Mouse (Mus musculus): Measurements from ENCODE around the gene Trim47. TPM values are rescaled to one million over a fixed set of nuclear protein-coding genes. Genes with fewer than 3 reads are reported as not detected.

Trim47 gene
- polyA plus RNA-seq, 1 experiment from 2014 or later: 13.1 TPM

DNA sequence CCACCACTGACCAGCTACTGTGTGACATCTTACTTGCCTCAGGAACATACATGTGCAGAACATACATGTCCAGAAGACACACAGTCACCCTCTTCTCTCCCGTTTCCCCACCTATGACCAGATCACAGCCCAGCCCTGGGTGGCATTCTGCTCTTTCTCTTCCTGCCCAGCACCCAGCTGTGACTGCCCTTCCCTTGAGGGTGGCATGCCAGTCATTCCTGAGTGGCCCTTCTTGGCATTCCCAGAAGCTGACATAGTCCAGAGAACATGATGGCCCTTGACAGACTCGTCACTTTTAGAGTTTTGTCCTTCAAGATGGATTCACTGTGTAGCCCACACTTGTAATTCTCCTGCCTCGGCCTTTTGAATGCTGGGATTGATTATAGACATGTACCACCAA, 54.4 kb downstream of the Trim47 start:
- ATAC-seq (replicated peaks; ENCODE audit: low FRiP score, low TSS enrichment, low read depth) (no peak), DNase-seq (ENCODE audit: low spot score) (no peak)
- H3K27me3 ChIP-seq (replicated peaks; ENCODE audit: control insufficient read depth, insufficient read depth, low read length): no peaks in the 10 kb centered on the region
- no peak overlapping the region for H3K4me2 ChIP-seq (ENCODE audit: low read length)
- H3K36me3 ChIP-seq (ENCODE audit: control insufficient read depth, insufficient read depth, low read length): no peaks in the 10 kb centered on the region
- no peak overlapping the region for H3K27ac ChIP-seq (ENCODE audit: low read depth)
- H3K9ac ChIP-seq (ENCODE audit: low read length): no peak overlapping the region
- no peaks in the 10 kb centered on the region for H3K9me3 ChIP-seq (ENCODE audit: control insufficient read depth, low read length)
- H3K4me1 ChIP-seq (replicated peaks; ENCODE audit: control insufficient read depth, insufficient read depth, low read length): 0 out of 2 replicates have a peak, but pooled peaks cover 4% of the 10 kb centered on the region
- WGBS: 70% methylated on average over 3 of the region's 3 CpGs
- H3K4me3 ChIP-seq (ENCODE audit: low read depth, low read length): no peak overlapping the region

DNA sequence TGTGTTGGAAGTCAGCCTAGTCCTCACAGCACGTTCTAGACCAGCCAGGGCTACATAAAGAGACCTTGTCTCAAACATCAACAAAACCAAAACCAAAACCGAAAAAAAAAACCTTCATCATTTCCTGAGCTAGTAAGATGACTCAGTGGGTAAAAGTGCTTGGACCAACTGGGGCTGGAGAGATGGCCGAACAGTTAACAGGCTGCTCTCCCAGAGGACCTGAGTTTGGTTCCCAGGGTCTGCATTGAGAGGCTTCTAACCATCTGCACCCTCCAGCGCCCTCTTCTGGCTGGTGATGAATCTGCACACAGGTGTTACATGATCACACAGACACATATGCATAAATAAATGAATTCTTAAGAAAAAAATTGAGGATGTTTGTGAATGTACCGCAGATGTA, 55.5 kb downstream of the Trim47 start:
- H3K4me1 ChIP-seq (replicated peaks; ENCODE audit: control insufficient read depth, insufficient read depth, low read length): no peaks in the 10 kb centered on the region
- WGBS: 69% methylated on average over 5 of the region's 5 CpGs
- H3K4me2 ChIP-seq (ENCODE audit: low read length): no peak overlapping the region
- H3K36me3 ChIP-seq (ENCODE audit: control insufficient read depth, insufficient read depth, low read length): no peaks in the 10 kb centered on the region
- no peak overlapping the region for H3K4me3 ChIP-seq (ENCODE audit: low read depth, low read length)
- H3K27ac ChIP-seq (ENCODE audit: low read depth): no peak overlapping the region
- no peak overlapping the region for H3K9ac ChIP-seq (ENCODE audit: low read length)
- no peaks in the 10 kb centered on the region for H3K27me3 ChIP-seq (replicated peaks; ENCODE audit: control insufficient read depth, insufficient read depth, low read length)
- H3K9me3 ChIP-seq (ENCODE audit: control insufficient read depth, low read length): no peaks in the 10 kb centered on the region
- ATAC-seq (replicated peaks; ENCODE audit: low FRiP score, low TSS enrichment, low read depth) (no peak), DNase-seq (ENCODE audit: low spot score) (no peak)

DNA sequence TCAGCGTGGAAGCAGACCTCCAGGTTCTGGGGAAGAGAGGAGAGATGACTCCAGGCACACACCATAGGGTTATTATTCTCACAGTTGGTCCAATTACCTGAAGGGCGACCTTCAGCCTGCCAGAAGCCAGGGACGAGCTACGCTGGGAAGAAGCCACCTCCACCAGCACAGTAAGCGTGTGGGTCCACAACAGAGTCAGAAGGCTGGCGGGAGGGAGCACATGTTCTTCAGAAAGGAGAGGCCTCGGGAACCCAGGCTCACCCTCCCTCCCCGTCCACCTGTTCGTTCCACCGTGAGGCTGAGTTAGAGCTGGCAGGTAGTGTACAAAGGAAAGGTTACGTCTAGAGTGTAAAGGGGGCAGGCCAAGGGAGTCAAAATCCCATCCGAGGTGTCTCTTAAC, 61.7 kb downstream of the Trim47 start:
- WGBS: 81% methylated on average over 12 of the region's 12 CpGs
- H3K4me3 ChIP-seq (ENCODE audit: low read depth, low read length): no peak overlapping the region
- H3K9me3 ChIP-seq (ENCODE audit: control insufficient read depth, low read length): no peaks in the 10 kb centered on the region
- no peak overlapping the region for H3K27ac ChIP-seq (ENCODE audit: low read depth)
- no peaks in the 10 kb centered on the region for H3K27me3 ChIP-seq (replicated peaks; ENCODE audit: control insufficient read depth, insufficient read depth, low read length)
- no peak for ATAC-seq (replicated peaks; ENCODE audit: low FRiP score, low TSS enrichment, low read depth)
- DNase-seq (ENCODE audit: low spot score): no peak
- peaks cover 17% of the 10 kb centered on the region for H3K36me3 ChIP-seq (ENCODE audit: control insufficient read depth, insufficient read depth, low read length)
- no peak overlapping the region for H3K9ac ChIP-seq (ENCODE audit: low read length)
- H3K4me1 ChIP-seq (replicated peaks; ENCODE audit: control insufficient read depth, insufficient read depth, low read length): no peaks in the 10 kb centered on the region
- H3K4me2 ChIP-seq (ENCODE audit: low read length): no peak overlapping the region

DNA sequence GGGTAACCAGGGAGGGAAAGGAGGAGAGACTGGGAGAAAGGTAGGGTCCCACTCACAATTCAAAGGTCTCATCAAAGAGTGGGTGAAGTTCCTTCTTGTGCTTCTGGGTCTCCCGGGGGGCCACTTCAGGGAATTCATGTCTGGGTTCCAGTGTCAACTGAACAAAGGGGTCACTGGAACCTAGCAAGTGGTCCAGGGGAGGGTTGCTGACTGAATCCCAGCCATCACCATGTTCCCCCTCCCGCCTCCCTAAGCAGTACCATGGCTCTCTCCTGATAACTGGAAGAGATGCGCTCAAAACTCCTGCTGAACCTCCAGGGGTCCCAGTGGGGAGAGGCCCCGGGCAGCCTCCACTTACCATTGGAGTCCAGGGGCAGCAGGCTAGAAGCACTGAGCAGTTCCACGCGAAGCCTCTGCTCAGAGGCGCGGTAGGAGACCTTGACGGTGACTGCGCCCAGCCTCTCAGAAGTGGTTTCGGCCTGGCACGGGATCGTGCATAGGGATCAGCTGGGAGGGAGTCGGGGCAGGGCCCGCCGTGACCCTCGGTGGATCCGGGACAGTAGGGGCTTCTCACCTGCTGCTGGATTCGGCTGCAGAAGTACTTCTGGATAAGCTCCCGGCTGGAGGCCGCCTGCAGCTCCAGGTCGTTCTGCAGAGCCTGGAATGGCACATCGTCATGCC, 62.7 kb downstream of the Trim47 start:
- H3K9me3 ChIP-seq (ENCODE audit: control insufficient read depth, low read length): no peaks in the 10 kb centered on the region
- no peaks in the 10 kb centered on the region for H3K27me3 ChIP-seq (replicated peaks; ENCODE audit: control insufficient read depth, insufficient read depth, low read length)
- no peak overlapping the region for H3K4me2 ChIP-seq (ENCODE audit: low read length)
- no peaks in the 10 kb centered on the region for H3K4me1 ChIP-seq (replicated peaks; ENCODE audit: control insufficient read depth, insufficient read depth, low read length)
- no peak for ATAC-seq (replicated peaks; ENCODE audit: low FRiP score, low TSS enrichment, low read depth)
- H3K9ac ChIP-seq (ENCODE audit: low read length): no peak overlapping the region
- H3K36me3 ChIP-seq (ENCODE audit: control insufficient read depth, insufficient read depth, low read length): peaks cover 27% of the 10 kb centered on the region
- 64% methylated on average over 23 of the region's 23 CpGs for WGBS
- DNase-seq (ENCODE audit: low spot score): no peak
- no peak overlapping the region for H3K27ac ChIP-seq (ENCODE audit: low read depth)
- H3K4me3 ChIP-seq (ENCODE audit: low read depth, low read length): no peak overlapping the region

- Histone ChIP-seq H3K4me3 (ENCODE audit: low read depth, low read length) (no peak overlapping the region), H3K9ac (ENCODE audit: low read length) (no peak overlapping the region), H3K27ac (ENCODE audit: low read depth) (no peak overlapping the region), H3K36me3 (ENCODE audit: control insufficient read depth, insufficient read depth, low read length) (peaks cover 35% of the 10 kb centered on the region), H3K9me3 (ENCODE audit: control insufficient read depth, low read length) (no peaks in the 10 kb centered on the region), H3K27me3 (replicated peaks; ENCODE audit: control insufficient read depth, insufficient read depth, low read length) (no peaks in the 10 kb centered on the region), H3K4me2 (ENCODE audit: low read length) (no peak overlapping the region), H3K4me1 (replicated peaks; ENCODE audit: control insufficient read depth, insufficient read depth, low read length) (no peaks in the 10 kb centered on the region)
- ATAC-seq (replicated peaks; ENCODE audit: low FRiP score, low TSS enrichment, low read depth) (no peak), DNase-seq (ENCODE audit: low spot score) (no peak)
- WGBS: 69% methylated on average over 13 of the region's 13 CpGs
These were observed 63.4 kb downstream of the Trim47 start for GRCm38 (mm10) chr11:116063562-116063961.

DNA sequence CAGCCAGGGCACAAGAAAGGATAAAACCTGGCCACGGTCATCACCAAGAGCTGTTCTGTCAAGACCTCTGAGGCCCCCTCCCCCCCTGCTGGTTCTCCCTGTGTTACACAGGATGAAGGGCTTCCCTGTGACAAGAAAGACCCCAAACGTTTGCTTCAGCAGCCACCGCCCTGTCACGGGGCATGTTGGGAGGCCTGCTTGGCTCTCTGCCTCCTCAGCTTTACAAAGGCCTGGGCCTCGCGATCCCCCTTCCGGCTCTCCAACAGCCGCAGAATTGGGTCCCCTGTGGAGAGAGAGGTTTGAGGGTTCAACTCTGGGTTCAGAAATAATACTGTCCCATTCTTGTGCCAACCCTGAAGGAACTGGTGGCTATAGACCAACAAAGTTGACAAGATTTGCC, 64.5 kb downstream of the Trim47 start:
- Histone ChIP-seq H3K4me2 (ENCODE audit: low read length) (no peak overlapping the region), H3K4me3 (ENCODE audit: low read depth, low read length) (no peak overlapping the region), H3K4me1 (replicated peaks; ENCODE audit: control insufficient read depth, insufficient read depth, low read length) (no peaks in the 10 kb centered on the region), H3K36me3 (ENCODE audit: control insufficient read depth, insufficient read depth, low read length) (peaks cover 45% of the 10 kb centered on the region), H3K27ac (ENCODE audit: low read depth) (no peak overlapping the region), H3K9me3 (ENCODE audit: control insufficient read depth, low read length) (no peaks in the 10 kb centered on the region), H3K27me3 (replicated peaks; ENCODE audit: control insufficient read depth, insufficient read depth, low read length) (no peaks in the 10 kb centered on the region), H3K9ac (ENCODE audit: low read length) (no peak overlapping the region)
- no peak for DNase-seq (ENCODE audit: low spot score)
- no peak for ATAC-seq (replicated peaks; ENCODE audit: low FRiP score, low TSS enrichment, low read depth)
- 73% methylated on average over 8 of the region's 8 CpGs for WGBS

- Histone ChIP-seq H3K27me3 (replicated peaks; ENCODE audit: control insufficient read depth, insufficient read depth, low read length) (no peaks in the 10 kb centered on the region), H3K36me3 (ENCODE audit: control insufficient read depth, insufficient read depth, low read length) (peaks cover 52% of the 10 kb centered on the region), H3K4me2 (ENCODE audit: low read length) (no peak overlapping the region), H3K4me1 (replicated peaks; ENCODE audit: control insufficient read depth, insufficient read depth, low read length) (no peaks in the 10 kb centered on the region), H3K9me3 (ENCODE audit: control insufficient read depth, low read length) (no peaks in the 10 kb centered on the region), H3K4me3 (ENCODE audit: low read depth, low read length) (no peak overlapping the region), H3K9ac (ENCODE audit: low read length) (no peak overlapping the region), H3K27ac (ENCODE audit: low read depth) (no peak overlapping the region)
- ATAC-seq (replicated peaks; ENCODE audit: low FRiP score, low TSS enrichment, low read depth): no peak; the same call in 1 of the 2 replicates
- WGBS: 85% methylated on average over 13 of the region's 13 CpGs
- no peak for DNase-seq (ENCODE audit: low spot score)
These were observed 65.2 kb downstream of the Trim47 start for GRCm38 (mm10) chr11:116061641-116062415.

GRCm38 (mm10) chr11:116060596-116060995, 66.4 kb downstream of the Trim47 start:
- WGBS: 81% methylated on average over 9 of the region's 9 CpGs
- H3K4me1 ChIP-seq (replicated peaks; ENCODE audit: control insufficient read depth, insufficient read depth, low read length): no peaks in the 10 kb centered on the region
- DNase-seq (ENCODE audit: low spot score): no peak
- H3K4me3 ChIP-seq (ENCODE audit: low read depth, low read length): no peak overlapping the region
- no peak overlapping the region for H3K4me2 ChIP-seq (ENCODE audit: low read length)
- 0 out of 2 replicates have a peak overlapping the region, but pooled peaks have one; percentile 5 for H3K27ac ChIP-seq (ENCODE audit: low read depth)
- H3K9ac ChIP-seq (ENCODE audit: low read length): no peak overlapping the region
- H3K36me3 ChIP-seq (ENCODE audit: control insufficient read depth, insufficient read depth, low read length): peaks cover 64% of the 10 kb centered on the region
- no peaks in the 10 kb centered on the region for H3K9me3 ChIP-seq (ENCODE audit: control insufficient read depth, low read length)
- no peak for ATAC-seq (replicated peaks; ENCODE audit: low FRiP score, low TSS enrichment, low read depth)
- no peaks in the 10 kb centered on the region for H3K27me3 ChIP-seq (replicated peaks; ENCODE audit: control insufficient read depth, insufficient read depth, low read length)

GRCm38 (mm10) chr11:116059691-116060025, 67.4 kb downstream of the Trim47 start:
- H3K27ac ChIP-seq (ENCODE audit: low read depth): no peak overlapping the region
- no peaks in the 10 kb centered on the region for H3K9me3 ChIP-seq (ENCODE audit: control insufficient read depth, low read length)
- no peak overlapping the region for H3K9ac ChIP-seq (ENCODE audit: low read length)
- peaks cover 72% of the 10 kb centered on the region for H3K36me3 ChIP-seq (ENCODE audit: control insufficient read depth, insufficient read depth, low read length)
- no peak for ATAC-seq (replicated peaks; ENCODE audit: low FRiP score, low TSS enrichment, low read depth)
- no peaks in the 10 kb centered on the region for H3K4me1 ChIP-seq (replicated peaks; ENCODE audit: control insufficient read depth, insufficient read depth, low read length)
- no peak overlapping the region for H3K4me2 ChIP-seq (ENCODE audit: low read length)
- no peaks in the 10 kb centered on the region for H3K27me3 ChIP-seq (replicated peaks; ENCODE audit: control insufficient read depth, insufficient read depth, low read length)
- no peak overlapping the region for H3K4me3 ChIP-seq (ENCODE audit: low read depth, low read length)
- WGBS: 92% methylated on average over 11 of the region's 11 CpGs
- DNase-seq (ENCODE audit: low spot score): no peak
